Mouse (Mus musculus) hindbrain, embryonic 16.5 days (tissue): Measurements from ENCODE around the gene Obox2. TPM values are rescaled to one million over a fixed set of nuclear protein-coding genes. Genes with fewer than 3 reads are reported as not detected.
"Not testable (repeated sequence)": the region's sequence is repeated elsewhere in the genome, so short reads cannot be mapped to it uniquely, and the experiment has no call there.

ENCODE experiments used
- ATAC-seq: fragments of 200-750 bp; cut with Nextera tagmentation; 2 replicates; pipeline ENCODE4 v1.8.0; 2017; ENCODE audit warnings: moderate TSS enrichment, moderate library complexity
- H3K27ac ChIP-seq: fragments of 300-500 bp; sonication (generic); 2 replicates; pipeline ENCODE4 v1.5.1; 2014; ENCODE audit warnings: low read depth, mild to moderate bottlenecking, control low read depth, low read length, moderate library complexity
- H3K27me3 ChIP-seq: fragments of 300-500 bp; sonication (generic); replicated peaks from 2 replicates; pipeline ENCODE4 v1.6.1; 2014; ENCODE audit warnings: low read length; ENCODE audit not compliant: control insufficient read depth, insufficient read depth
- H3K36me3 ChIP-seq: fragments of 300-500 bp; sonication (generic); 2 replicates; pipeline ENCODE4 v1.6.1; 2014; ENCODE audit warnings: mild to moderate bottlenecking, low read length, moderate library complexity, mixed read lengths; ENCODE audit not compliant: control insufficient read depth, insufficient read depth
- H3K4me1 ChIP-seq: fragments of 300-500 bp; sonication (generic); 2 replicates; pipeline ENCODE4 v1.6.1; 2014; ENCODE audit warnings: low read depth, low read length; ENCODE audit not compliant: control insufficient read depth, insufficient read depth
- H3K4me2 ChIP-seq: fragments of 300-500 bp; sonication (generic); 2 replicates; pipeline ENCODE4 v1.6.1; 2014; ENCODE audit warnings: mild to moderate bottlenecking, low read length, control low read depth, moderate library complexity
- H3K4me3 ChIP-seq: fragments of 300-500 bp; sonication (generic); 2 replicates; pipeline ENCODE4 v1.5.1; 2014; ENCODE audit warnings: mild to moderate bottlenecking, low read length, control low read depth, moderate library complexity
- H3K9ac ChIP-seq: fragments of 300-500 bp; sonication (generic); 2 replicates; pipeline ENCODE4 v1.6.1; 2014; ENCODE audit warnings: low read depth, mild to moderate bottlenecking, control low read depth, low read length, moderate library complexity
- H3K9me3 ChIP-seq: fragments of 300-500 bp; sonication (generic); 2 replicates; pipeline ENCODE4 v1.6.1; 2014; ENCODE audit warnings: mild to moderate bottlenecking, low read length, moderate library complexity; ENCODE audit not compliant: control insufficient read depth
- WGBS: fragments of 180-500 bp; shearing (Covaris S2); extraction: QIAGEN DNeasy Blood & Tissue Kit; methylation state at CpG from one replicate; pipeline ENCODE4 v1.1.7; 2014; 5-methylcytosine and 5-hydroxymethylcytosine counted together
- polyA plus RNA-seq: library from polyadenylated mRNA; unstranded; fragments of >200 nt; fragmentation: Nextera tagmentation; extraction: Ambion mirVana; gene quantifications from 2 replicates; pipeline ENCODE4 v1.2.1, GENCODE M21; 2015

Obox2 gene
- not detected in 2 replicates for polyA plus RNA-seq

DNA sequence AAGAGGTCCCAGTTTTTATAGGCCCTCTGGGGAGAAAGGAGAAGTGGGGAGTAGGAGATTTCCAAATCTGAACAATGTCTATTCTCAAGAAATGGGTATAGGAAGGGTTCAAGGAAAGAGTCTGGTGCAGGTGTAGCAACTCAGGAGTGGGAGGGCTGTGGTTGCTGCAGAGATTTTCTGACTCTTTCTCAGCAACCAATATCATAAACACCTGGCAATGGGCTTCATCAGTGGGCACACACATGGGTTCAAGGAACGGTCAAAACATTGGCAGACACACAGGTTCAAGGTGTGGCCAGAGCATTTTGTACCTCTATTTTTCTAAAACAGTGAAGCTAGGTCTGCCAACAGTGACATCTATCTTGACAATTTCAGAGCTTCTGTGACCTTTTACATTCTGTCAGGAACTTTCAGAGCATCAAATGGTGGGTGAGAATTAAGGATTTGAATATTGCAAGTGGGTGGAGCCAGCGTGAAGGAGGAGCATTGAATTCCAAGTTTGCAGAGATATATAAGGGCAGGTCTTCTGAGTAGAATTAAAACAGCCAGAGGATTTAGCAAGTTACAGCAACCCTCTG, at the start of gene Obox2, which contains the start of gene Obox1:
Gene Obox2, plus strand, starts transcription at position 301 of the 578 bp plus-strand sequence.
Gene Obox1, plus strand, starts transcription at position 528 of the 578 bp plus-strand sequence.
- H3K36me3 ChIP-seq, ATAC-seq, H3K9me3 ChIP-seq, H3K4me3 ChIP-seq, H3K4me1 ChIP-seq, H3K27me3 ChIP-seq, H3K9ac ChIP-seq, H3K27ac ChIP-seq, H3K4me2 ChIP-seq: not testable (repeated sequence)
- WGBS: no CpG with 5 or more reads among the region's 2 CpGs

DNA sequence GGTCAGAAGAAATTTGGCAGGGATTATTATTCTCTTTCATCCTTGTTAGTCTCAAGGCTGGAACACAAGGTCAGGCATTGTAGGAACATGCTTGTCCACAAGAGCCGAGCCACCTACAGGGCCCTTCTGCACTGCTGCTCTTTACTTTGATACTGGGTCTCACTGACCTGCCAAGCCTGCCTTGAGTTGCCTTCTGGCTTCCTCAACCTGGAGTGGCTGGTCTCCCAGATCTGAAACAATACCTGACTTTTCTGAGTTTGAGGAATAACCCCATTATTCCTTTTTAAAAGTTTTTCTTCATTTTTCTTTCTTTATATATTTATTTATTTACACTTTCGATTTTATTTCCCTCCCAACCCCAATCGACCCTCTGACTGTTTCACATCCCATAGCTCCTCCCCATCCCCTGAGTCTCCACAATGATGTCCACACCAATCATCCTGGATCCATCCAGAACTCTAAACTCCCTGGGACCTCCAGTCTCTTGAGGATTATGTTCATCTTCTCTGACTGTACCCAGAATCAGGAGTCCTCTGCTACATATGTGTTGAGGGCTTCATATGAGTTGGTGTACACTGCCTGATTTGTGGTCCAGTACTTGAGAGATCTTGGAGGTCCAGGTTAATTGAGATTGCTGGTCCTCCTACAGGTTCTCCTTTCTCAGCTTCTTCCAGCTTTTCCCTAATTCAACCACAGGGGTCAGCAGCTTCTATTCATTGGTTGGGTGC, 10.8 kb downstream of the Obox2 start:
- not testable (repeated sequence) for ATAC-seq, H3K4me3 ChIP-seq, H3K27me3 ChIP-seq, H3K36me3 ChIP-seq, H3K4me1 ChIP-seq, H3K9ac ChIP-seq, H3K27ac ChIP-seq, H3K4me2 ChIP-seq
- peaks cover 12% of the 10 kb centered on the region for H3K9me3 ChIP-seq
- 59% methylated on average over 2 of the region's 3 CpGs for WGBS

DNA sequence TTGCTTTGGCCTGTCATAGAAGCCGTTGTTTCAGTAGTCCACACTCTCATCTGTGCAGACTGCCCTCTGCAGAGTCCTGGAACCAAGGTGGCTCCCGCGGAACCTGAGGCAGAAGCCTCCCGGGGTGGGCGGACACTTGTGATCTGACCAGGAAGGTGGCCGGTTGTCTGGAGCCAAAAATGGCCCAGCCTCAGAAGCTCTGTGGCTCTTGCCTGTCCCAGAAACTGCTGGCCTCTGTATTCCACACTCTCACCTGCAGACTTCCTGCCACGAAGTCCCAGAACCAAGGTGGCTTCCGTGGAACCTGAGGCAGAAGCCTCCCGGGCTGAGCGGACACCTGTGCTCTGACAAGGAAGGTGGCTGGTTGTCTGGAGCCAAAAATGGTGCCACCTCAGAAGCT, 18.3 kb downstream of the Obox2 start:
- H3K27me3 ChIP-seq, H3K9ac ChIP-seq, H3K4me3 ChIP-seq, H3K4me2 ChIP-seq, H3K9me3 ChIP-seq, H3K36me3 ChIP-seq, ATAC-seq, H3K27ac ChIP-seq, H3K4me1 ChIP-seq: not testable (repeated sequence)
- WGBS: 88% methylated on average over 10 of the region's 10 CpGs

DNA sequence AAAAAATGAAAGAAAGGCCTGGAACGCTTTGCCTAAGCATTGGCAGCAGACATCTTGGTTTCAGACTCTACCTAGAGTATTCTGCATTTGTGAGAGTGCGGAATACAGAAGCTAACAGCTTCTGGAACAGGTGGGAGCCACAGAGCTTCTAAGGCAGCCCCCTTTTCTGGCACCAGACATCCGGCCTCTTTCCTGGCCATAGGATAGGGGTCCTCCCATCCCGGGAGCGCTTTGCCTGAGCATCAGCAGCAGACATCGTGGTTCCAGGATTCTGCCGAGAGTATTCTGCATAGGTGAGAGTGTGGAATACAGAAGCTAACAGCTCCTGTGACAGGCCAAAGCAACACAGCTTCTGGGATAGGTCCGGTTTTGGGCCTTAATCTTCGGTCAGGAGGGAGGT, 29.5 kb downstream of the Obox2 start:
- H3K4me2 ChIP-seq, H3K9ac ChIP-seq, H3K36me3 ChIP-seq, H3K27me3 ChIP-seq, H3K4me3 ChIP-seq, H3K27ac ChIP-seq, ATAC-seq, H3K4me1 ChIP-seq: not testable (repeated sequence)
- peaks cover 10% of the 10 kb centered on the region for H3K9me3 ChIP-seq
- 91% methylated on average over 8 of the region's 9 CpGs for WGBS

DNA sequence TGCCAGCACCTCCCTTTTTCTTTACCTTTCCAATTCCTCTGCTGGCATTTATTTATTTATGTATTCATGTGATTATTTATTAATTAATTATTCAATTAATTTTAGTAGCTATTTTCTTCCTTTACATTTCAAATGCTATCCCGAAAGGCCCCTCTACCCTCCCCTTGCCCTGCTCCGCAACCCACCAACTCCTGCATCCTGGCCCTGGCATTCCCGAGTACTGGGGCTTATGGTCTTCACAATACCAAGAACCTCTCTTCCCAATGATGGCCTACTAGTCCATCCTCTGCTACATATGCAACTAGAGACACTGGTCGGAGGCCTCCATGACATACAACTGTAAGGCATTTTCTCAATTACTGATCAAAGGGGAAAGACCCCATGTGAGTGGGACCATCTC, 37.0 kb downstream of the Obox2 start:
- H3K4me2 ChIP-seq, H3K4me1 ChIP-seq, H3K9ac ChIP-seq, ATAC-seq, H3K27ac ChIP-seq, H3K27me3 ChIP-seq, H3K9me3 ChIP-seq, H3K4me3 ChIP-seq, H3K36me3 ChIP-seq: not testable (repeated sequence)
- WGBS: 87% methylated on average over 3 of the region's 4 CpGs

Other genes with a start within 250 kb of the Obox2 start
- not detected in 2 replicates for gene Obox1, start 227 bp downstream of the Obox2 start, polyA plus RNA-seq